ENCODE assay signal across 17 mouse cellular contexts in genomic region chr4:48803777-48804176, GRCm38 (mm10).
A peak's percentile ranks its signal among the peaks of the same experiment; 100 is the strongest.
DNase-seq lines count a peak whose midpoint lies in the region; ATAC-seq and TF ChIP-seq lines count a peak whose summit lies in the region.
"Had no signal": no experiment of that assay in that cellular context is flagged by ENCODE, and none has a peak within 500 bp of the region (broad histone marks: within the 10 kb centered on the region; RNA-seq: fewer than 3 reads in every experiment).

No protein-coding gene starts in this region.

- no peak for TF ChIP-seq POLR2A in cerebellum, adult 2 months (IDR thresholded peaks at IDR 0.05; ENCODE audit: borderline replicate concordance, insufficient read depth, low read length)

- H3K9me3 ChIP-seq in heart, embryonic 13.5 days, result no peaks in the 10 kb centered on the region
- H3K9me3 ChIP-seq in hindbrain, embryonic 16.5 days (ENCODE audit: control insufficient read depth, low read length), result no peaks in the 10 kb centered on the region
- no peaks in the 10 kb centered on the region for H3K9me3 ChIP-seq in hindbrain, embryonic 13.5 days
- no peaks in the 10 kb centered on the region for H3K9me3 ChIP-seq in lung, embryonic 14.5 days (ENCODE audit: low read depth, low read length)
- H3K9me3 ChIP-seq: limb, embryonic 12.5 days; neural tube, embryonic 12.5 days had no signal

- no peaks in the 10 kb centered on the region for H3K36me3 ChIP-seq in heart, embryonic 13.5 days
- H3K36me3 ChIP-seq in hindbrain, embryonic 16.5 days (ENCODE audit: control insufficient read depth, insufficient read depth, low read length), result no peaks in the 10 kb centered on the region
- H3K36me3 ChIP-seq in hindbrain, embryonic 13.5 days, result no peaks in the 10 kb centered on the region
- H3K36me3 ChIP-seq in lung, embryonic 14.5 days (ENCODE audit: insufficient read depth), result no peaks in the 10 kb centered on the region
- H3K36me3 ChIP-seq: limb, embryonic 12.5 days; neural tube, embryonic 12.5 days had no signal

- H3K9ac ChIP-seq in heart, embryonic 13.5 days, result no peak overlapping the region
- H3K9ac ChIP-seq in hindbrain, embryonic 16.5 days (ENCODE audit: low read depth, low read length), result no peak overlapping the region
- no peak overlapping the region for H3K9ac ChIP-seq in hindbrain, embryonic 13.5 days
- no peak overlapping the region for H3K9ac ChIP-seq in lung, embryonic 14.5 days
- H3K9ac ChIP-seq: forebrain, postnatal 0 days; limb, embryonic 12.5 days; liver, embryonic 14.5 days; neural tube, embryonic 12.5 days had no signal

- H3K4me3 ChIP-seq in cerebellum, adult 2 months (replicated peaks; ENCODE audit: insufficient read depth, low read depth, low read length), result no peak overlapping the region
- H3K4me3 ChIP-seq in heart, embryonic 13.5 days, result no peak overlapping the region
- H3K4me3 ChIP-seq in hindbrain, embryonic 16.5 days (ENCODE audit: low read length), result no peak overlapping the region
- no peak overlapping the region for H3K4me3 ChIP-seq in hindbrain, embryonic 13.5 days
- H3K4me3 ChIP-seq in lung, embryonic 14.5 days (ENCODE audit: low read depth, low read length), result no peak overlapping the region
- H3K4me3 ChIP-seq: left cerebral cortex, adult 2 months; limb, embryonic 12.5 days; megakaryocyte, embryonic 14.5 days; neural tube, embryonic 12.5 days had no signal

- ATAC-seq in heart, embryonic 13.5 days (ENCODE audit: extremely low read depth, insufficient number of reproducible peaks, low FRiP score, low TSS enrichment), result no peak
- ATAC-seq in hindbrain, embryonic 16.5 days, result peak; percentile 68; the same call in 1 of the 2 replicates
- no peak for ATAC-seq in hindbrain, embryonic 13.5 days (ENCODE audit: low FRiP score)
- no peak for ATAC-seq in lung, embryonic 14.5 days (ENCODE audit: insufficient read depth)
- ATAC-seq: forebrain, postnatal 0 days; inflammation-experienced regulatory T-cells, adult 6 months had no signal

- no peak for TF ChIP-seq CTCF in cerebellum, adult 2 months (IDR thresholded peaks at IDR 0.05; ENCODE audit: borderline replicate concordance, insufficient read depth, low read depth, low read length)
- TF ChIP-seq CTCF in lung, embryonic 14.5 days (IDR thresholded peaks at IDR 0.05; ENCODE audit: low read depth), result no peak

- H3K27ac ChIP-seq in cerebellum, adult 2 months (ENCODE audit: insufficient read depth, low read length), result no peak overlapping the region
- peak overlapping the region; percentile 53 for H3K27ac ChIP-seq in heart, embryonic 13.5 days (replicated peaks)
- H3K27ac ChIP-seq in hindbrain, embryonic 16.5 days (ENCODE audit: low read depth, low read length), result no peak overlapping the region
- no peak overlapping the region for H3K27ac ChIP-seq in hindbrain, embryonic 13.5 days
- H3K27ac ChIP-seq in lung, embryonic 14.5 days (ENCODE audit: low read depth), result no peak overlapping the region
- H3K27ac ChIP-seq: left cerebral cortex, adult 2 months; limb, embryonic 12.5 days; liver, embryonic 14.5 days; neural tube, embryonic 12.5 days had no signal

- peak; percentile 8 to 41 for DNase-seq in cerebellum, adult 2 months
- DNase-seq in cerebellum, adult 11-12 months, result no peak
- no peak for DNase-seq in heart, adult 18-20 months
- DNase-seq in lung, embryonic 14.5 days, result peak; percentile 1
- DNase-seq in lung, adult 18-20 months, result no peak
- DNase-seq: forebrain, postnatal 0 days; lung, postnatal 14 days; right cerebral cortex, postnatal 14 days had no signal

- H3K4me2 ChIP-seq in heart, embryonic 13.5 days, result no peak overlapping the region
- H3K4me2 ChIP-seq in hindbrain, embryonic 16.5 days (ENCODE audit: low read length), result no peak overlapping the region
- H3K4me2 ChIP-seq in hindbrain, embryonic 13.5 days, result no peak overlapping the region
- no peak overlapping the region for H3K4me2 ChIP-seq in lung, embryonic 14.5 days
- H3K4me2 ChIP-seq: limb, embryonic 12.5 days; neural tube, embryonic 12.5 days had no signal

- no peaks in the 10 kb centered on the region; the same call in 1 of the 2 replicates for H3K27me3 ChIP-seq in cerebellum, adult 2 months (ENCODE audit: control insufficient read depth, insufficient read depth, low read length)
- no peaks in the 10 kb centered on the region for H3K27me3 ChIP-seq in heart, embryonic 13.5 days (replicated peaks)
- H3K27me3 ChIP-seq in hindbrain, embryonic 16.5 days (replicated peaks; ENCODE audit: control insufficient read depth, insufficient read depth, low read length), result no peaks in the 10 kb centered on the region
- H3K27me3 ChIP-seq in hindbrain, embryonic 13.5 days, result no peaks in the 10 kb centered on the region
- H3K27me3 ChIP-seq in lung, embryonic 14.5 days (ENCODE audit: insufficient read depth, low read length), result no peaks in the 10 kb centered on the region
- H3K27me3 ChIP-seq: limb, embryonic 12.5 days; megakaryocyte, embryonic 14.5 days; neural tube, embryonic 12.5 days had no signal

- WGBS in cerebellum, adult 2 months, result 31% methylated on average over 3 of the region's 3 CpGs
- WGBS in heart, embryonic 13.5 days, result 30% methylated on average over 3 of the region's 3 CpGs
- 52% methylated on average over 3 of the region's 3 CpGs for WGBS in hindbrain, embryonic 16.5 days
- WGBS in hindbrain, embryonic 13.5 days, result 57% methylated on average over 3 of the region's 3 CpGs
- WGBS in lung, embryonic 14.5 days, result 52% methylated on average over 3 of the region's 3 CpGs

- H3K4me1 ChIP-seq in cerebellum, adult 2 months (ENCODE audit: control insufficient read depth, insufficient read depth, low read length), result no peaks in the 10 kb centered on the region
- H3K4me1 ChIP-seq in heart, embryonic 13.5 days, result peaks cover 11% of the 10 kb centered on the region
- no peaks in the 10 kb centered on the region for H3K4me1 ChIP-seq in hindbrain, embryonic 16.5 days (ENCODE audit: control insufficient read depth, insufficient read depth, low read depth, low read length)
- H3K4me1 ChIP-seq in hindbrain, embryonic 13.5 days (replicated peaks), result peaks cover 9% of the 10 kb centered on the region
- no peaks in the 10 kb centered on the region for H3K4me1 ChIP-seq in lung, embryonic 14.5 days (ENCODE audit: insufficient read depth)
- H3K4me1 ChIP-seq: limb, embryonic 12.5 days; megakaryocyte, embryonic 14.5 days; neural tube, embryonic 12.5 days had no signal

Comparison
In these comparisons a context has a peak if more than half of its experiments do, and no peak if none do; other contexts are left out.
1. DNase-seq: peak in cerebellum, adult 2 months (2 of 2) and lung, embryonic 14.5 days (single experiment); none in cerebellum, adult 11-12 months (single experiment), heart, adult 18-20 months (0 of 2) and lung, adult 18-20 months (0 of 2).